Mouse (Mus musculus): ENCODE results near the gene Mrpl43. TPM values are rescaled to one million over a fixed set of nuclear protein-coding genes. Genes with fewer than 3 reads are reported as not detected.
A peak's percentile ranks its signal among the peaks of the same experiment; 100 is the strongest.

Mrpl43 gene
- total RNA-seq, 2 experiments from 2014 or later: 8.4 to 19.3 TPM

DNA sequence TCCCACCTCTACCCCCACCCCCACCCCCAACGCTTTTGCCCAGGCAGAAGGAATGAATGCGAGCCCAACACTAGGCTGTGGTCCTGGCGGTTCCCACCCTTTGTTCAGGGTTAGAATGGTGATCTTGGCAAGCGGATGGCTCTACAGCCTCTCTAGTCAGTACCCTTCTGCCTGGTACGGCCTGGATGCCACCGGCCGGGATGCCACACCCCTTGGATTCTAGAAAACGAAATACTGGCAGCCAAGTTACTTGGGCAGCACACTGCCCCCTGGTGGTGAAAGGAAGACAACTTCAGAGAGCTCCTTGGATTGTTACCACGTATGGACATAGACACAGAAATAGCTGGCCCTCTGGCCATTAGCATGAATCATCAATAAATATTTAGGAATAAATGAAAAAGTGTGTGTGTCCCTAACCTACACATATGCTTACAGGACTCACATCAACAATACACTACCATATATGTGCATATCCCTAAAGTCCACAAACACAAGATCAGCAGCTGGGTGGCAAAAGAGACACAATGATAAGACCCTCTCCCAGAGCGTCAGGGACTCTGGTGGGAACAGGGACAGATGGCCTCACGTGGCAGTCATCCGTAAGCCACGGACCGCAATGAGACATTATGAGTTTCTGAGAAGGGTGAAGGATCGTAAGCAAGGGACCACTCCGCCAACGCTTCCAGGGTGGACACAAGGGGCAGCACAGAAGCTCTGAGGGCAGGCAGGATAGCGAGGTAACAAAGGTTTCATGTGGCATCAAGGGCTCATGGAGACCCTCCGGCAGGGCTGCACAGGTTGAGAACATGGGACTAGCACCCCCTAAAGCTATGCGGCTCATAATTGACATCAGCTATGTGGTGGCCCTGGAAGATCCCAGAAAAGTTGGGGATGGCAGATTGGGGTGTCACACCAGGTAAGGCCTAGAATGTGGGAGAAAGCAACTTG is 24.8 kb upstream of the Mrpl43 start:
- ATAC-seq (replicated peaks; ENCODE audit: low FRiP score, poor library complexity, severe bottlenecking): peak; percentile 64

DNA sequence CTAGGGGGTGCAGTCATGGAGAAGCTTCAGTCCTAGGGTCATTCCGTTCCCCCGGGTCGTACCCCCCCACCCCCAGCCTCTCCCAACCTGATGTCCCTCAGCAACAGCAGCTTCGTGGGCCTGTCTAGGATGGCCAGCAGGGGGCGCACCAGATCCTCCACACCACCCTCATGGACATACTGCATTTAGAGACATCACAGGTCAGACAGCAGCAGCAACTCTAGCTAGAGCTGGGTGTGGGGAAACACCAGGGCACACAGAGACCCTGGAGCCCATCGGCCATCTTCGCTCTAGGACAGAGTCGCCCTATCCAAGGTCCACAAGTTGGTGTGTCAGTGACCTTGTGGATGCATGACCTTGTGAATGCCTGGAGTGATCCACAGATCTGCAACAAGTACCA is 23.9 kb upstream of the Mrpl43 start:
- 0 out of 2 replicates have a peak, but pooled peaks have one; percentile 43 for ATAC-seq (replicated peaks; ENCODE audit: low FRiP score, poor library complexity, severe bottlenecking)

DNA sequence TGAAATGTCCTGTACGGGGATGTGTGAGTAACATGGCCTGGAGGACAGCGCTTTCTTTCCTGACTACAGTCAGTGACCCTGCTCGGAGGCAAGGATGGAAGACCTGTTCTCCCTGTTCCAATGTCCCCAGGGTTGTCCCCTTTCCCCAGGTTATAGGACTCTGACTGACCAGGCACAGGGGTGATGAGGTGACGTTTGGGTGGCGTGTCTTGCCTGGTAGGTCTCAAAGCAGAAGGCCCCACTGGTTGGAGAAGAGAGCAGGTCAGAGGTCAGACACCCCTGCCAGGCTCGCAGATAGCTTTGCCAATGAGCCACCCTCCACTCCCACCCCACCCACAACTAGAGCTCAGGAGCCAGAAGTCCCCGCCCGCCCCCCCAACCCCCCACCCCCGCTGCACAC is 23.3 kb upstream of the Mrpl43 start:
- no peak for ATAC-seq (replicated peaks; ENCODE audit: low FRiP score, poor library complexity, severe bottlenecking)

DNA sequence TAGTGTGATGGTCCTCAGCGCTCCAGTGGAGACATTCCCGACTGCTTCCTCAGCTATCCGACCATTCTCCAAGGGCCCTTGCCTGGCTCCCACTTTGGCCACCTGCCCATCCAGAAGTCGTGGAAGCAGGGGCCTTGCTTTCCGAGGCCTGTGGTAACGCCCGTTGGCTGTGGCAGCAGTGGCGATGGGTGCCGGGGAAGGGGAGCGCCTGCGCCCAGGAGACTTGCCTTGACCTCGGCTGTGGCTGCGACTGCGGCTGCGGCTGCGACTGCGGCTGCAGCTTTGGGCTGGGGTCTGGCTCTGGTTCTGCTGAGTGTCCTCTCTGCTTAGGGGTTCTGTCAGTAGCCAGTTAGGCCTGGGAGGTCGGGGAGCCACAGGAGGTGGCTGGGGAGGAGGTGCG is 22.5 kb upstream of the Mrpl43 start:
- no peak for ATAC-seq (replicated peaks; ENCODE audit: low FRiP score, poor library complexity, severe bottlenecking)

DNA sequence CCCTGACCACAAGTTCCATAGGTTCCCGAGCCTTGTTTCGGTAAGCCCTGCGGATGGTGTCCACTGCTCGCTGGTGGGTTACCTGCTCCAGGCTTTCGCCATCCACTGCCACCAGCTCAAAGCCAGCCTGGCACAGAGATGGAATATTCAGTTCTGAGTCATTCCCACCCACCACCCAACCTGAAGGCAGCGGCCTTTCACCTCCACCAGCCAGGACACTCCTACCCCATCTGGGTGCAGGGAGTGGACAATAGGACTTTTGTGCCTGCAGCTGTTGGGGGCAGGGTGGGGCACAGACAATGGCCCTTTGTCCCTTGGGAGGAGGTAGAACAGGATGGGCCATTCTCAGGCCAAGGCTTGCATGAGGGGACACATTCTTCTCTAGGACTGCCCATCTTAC is 21.6 kb upstream of the Mrpl43 start:
- no peak for ATAC-seq (replicated peaks; ENCODE audit: low FRiP score, poor library complexity, severe bottlenecking)

DNA sequence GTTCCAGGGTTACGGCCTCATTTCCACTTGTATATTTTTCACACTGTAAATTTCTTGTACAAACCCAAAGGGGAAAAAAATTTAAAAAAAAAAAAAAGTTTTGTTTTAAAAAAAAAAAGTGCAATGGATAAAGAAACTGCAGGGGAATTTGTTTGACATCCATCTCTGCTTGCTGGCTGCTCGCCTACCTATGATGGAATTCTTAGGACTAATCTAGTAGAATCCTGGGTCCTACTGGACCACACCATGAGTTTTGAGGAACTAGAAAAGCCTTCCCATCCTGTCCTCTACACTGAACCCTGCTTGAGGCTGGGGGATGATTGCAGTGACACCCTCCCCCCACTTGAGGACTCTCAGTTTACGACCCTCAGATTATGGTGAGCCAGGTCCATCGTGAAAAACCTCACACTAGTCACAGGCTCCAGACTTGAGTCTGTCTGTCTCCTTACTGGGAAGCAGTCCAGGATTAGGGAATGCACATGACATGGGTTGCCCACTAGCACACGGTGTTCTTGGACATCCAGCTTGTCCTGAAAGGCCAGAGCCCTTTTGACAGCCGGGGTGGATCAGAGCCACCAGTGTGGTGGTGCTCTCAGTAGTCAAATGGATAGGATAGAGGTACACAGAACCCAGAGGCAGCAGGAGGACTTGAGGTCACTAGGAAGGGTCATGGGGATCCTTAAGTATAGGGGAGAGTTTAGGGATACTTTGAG is 20.9 kb upstream of the Mrpl43 start:
- no peak for ATAC-seq (replicated peaks; ENCODE audit: low FRiP score, poor library complexity, severe bottlenecking)

DNA sequence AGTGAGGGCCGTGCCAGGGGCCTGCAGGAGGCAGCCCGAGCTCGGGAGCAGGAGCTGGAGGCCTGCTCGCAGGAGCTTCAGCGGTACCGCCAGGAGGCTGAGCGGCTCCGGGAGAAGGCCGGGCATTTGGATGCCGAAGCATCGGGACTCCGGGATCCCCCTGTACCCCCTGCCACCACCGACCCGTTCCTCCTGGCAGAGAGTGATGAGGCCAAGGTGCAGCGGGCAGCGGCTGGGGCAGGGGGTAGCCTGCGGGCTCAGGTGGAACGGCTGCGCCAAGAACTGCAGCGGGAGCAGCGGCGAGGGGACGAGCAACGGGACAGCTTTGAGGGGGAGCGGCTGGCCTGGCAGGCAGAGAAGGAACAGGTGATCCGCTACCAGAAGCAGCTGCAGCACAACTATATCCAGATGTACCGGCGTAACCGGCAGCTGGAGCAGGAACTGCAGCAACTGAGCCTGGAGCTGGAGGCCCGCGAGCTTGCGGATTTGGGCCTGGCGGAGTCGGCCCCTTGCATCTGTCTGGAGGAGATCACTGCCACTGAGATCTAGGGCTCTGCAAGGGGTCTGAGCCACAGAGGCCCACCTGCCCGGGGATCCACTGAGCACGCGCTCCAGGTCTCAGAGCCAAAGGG is 19.8 kb upstream of the Mrpl43 start:
- no peak for ATAC-seq (replicated peaks; ENCODE audit: low FRiP score, poor library complexity, severe bottlenecking)

DNA sequence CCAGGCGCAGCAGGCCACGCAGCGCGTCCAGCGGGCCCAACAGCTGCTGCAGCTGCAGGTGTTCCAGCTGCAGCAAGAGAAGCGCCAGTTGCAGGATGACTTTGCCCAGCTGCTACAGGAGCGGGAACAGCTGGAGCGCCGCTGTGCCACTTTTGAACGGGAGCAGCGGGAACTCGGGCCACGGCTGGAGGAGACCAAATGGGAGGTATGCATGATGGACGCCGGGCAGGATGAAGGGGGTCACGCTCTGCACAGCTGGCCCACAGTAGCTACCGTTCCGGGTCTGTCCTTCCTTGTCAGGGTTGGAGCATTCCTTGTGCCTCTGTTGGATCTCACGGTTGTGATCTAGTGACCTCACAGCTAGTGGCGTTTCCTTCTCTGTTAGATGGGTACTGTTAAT is 18.5 kb upstream of the Mrpl43 start:
- ATAC-seq (replicated peaks; ENCODE audit: low FRiP score, poor library complexity, severe bottlenecking): no peak

DNA sequence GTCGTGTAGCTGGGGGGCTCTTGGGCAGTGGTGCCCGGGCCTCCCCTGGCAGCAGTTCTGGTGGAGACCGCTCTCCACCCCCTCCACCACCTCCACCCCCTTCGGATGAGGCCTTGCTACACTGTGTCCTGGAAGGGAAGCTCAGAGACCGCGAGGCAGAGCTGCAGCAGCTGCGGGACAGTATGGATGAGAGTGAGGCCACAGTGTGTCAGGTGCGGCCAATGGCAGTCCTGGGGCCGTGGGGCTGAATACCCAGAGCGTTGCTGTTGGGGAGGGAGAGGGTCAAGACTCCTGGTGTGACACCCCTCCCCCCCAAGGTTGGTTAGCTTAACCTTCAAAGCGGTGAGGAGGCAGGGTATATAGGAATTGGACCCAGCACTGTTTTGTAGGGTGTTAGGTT is 17.8 kb upstream of the Mrpl43 start:
- ATAC-seq (replicated peaks; ENCODE audit: low FRiP score, poor library complexity, severe bottlenecking): no peak

DNA sequence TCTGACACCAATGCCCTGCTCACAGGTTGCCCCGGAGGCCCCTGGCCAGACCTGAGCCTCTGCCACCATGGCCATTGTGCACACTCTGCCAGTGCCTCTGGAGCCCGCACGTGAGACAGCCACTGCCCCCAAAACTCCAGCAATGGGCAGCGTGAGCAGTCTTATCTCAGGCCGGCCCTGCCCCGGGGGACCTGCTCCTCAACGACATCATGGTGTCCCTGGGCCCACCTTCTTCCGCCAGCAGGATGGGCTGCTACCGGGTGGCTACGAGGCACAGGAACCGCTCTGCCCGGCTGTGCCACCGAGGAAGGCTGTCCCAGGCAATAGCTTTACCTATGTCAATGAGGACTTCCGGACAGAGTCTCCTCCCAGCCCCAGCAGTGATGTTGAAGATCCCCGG is 15.1 kb upstream of the Mrpl43 start:
- no peak for ATAC-seq (replicated peaks; ENCODE audit: low FRiP score, poor library complexity, severe bottlenecking)

DNA sequence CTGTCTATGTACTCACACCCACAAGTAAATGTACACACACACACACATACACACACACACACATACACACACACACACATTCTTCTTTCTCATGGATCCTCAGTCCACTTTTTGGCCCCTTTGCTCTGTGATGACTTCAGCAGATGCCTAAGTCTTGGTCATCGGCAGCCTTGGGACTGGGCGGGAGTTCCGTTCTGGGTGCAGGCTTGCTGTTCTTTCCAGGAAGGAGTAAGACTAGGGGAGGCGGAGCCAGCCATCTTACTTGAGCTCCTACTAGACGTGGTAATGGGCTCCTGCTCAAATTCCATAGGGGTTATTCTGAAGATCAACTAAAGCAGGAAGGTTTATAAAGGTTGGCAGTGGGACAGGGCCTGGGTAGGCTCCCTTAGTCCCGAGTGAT is 14.1 kb upstream of the Mrpl43 start:
- no peak for ATAC-seq (replicated peaks; ENCODE audit: low FRiP score, poor library complexity, severe bottlenecking)

DNA sequence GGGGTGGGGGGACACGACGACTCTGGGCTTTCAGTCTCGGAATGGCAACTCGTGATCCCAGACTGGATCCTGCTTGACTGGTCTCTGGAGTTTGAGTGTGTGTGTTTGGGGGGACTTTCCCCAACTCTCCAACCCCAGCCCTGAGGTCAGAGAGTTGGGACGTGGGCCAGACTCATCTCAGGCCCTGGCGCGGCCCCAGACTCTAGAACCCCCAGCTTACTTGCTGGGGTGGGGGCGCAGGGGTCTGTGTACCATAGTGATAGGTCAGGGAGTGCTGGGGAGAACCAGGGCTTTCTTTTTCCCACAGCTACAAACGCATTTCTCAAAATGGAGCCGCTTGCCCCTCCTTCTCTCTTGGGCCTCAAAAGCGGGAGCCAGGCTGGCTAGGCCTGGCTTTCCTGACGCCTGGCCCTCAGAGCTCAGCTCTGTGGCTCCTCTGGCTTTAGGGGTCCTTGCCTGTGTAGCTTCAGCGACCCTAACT is 12.1 kb upstream of the Mrpl43 start:
- ATAC-seq (replicated peaks; ENCODE audit: low FRiP score, poor library complexity, severe bottlenecking): no peak

DNA sequence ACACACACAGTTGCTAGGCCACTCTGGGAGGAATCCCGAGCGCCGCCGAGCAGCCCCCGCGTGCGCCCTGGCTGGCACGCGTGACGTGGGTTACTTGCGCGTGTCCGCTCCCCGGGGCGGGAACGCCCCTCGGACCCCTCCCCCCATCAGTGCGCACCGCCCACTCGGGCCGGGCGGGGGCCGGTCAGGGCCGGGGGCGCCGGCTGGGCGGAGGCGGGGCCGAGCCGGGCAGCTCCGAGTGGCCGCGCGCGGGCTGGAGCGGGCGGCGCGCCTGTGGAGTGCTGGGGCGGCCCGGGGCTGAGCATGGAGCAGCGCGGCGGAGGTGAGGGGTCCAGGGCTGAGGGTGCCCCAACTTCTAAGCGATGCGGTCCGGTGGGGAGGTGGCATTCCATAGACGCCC is 11.7 kb upstream of the Mrpl43 start:
- no peak for ATAC-seq (replicated peaks; ENCODE audit: low FRiP score, poor library complexity, severe bottlenecking)

DNA sequence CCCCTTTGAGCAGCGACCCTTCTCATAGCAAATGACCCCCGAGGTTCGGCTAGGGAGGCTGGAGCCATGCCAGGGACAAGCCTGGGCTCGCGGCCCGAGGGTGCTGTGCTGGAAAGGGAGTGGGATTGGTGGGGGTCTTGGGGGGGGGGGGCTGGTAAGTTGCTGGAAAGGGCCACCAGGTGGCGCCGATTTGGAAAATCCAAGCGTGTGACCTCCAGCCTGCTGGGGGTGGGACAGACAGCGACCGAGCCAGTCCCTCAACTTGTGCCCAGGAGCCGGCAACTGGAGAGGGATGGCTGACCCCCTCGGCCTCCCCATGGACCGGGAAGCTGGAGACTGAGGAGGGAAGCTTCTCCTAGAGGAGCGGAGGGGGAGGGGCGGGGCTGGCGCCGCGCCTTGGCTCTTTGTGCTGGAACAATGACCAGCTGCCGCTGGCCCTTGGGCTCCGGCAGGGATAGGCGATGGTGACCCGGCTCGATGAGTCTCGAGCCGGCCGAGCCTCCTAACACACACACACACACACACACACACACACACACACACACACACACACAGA is 11.1 kb upstream of the Mrpl43 start:
- no peak for ATAC-seq (replicated peaks; ENCODE audit: low FRiP score, poor library complexity, severe bottlenecking)

DNA sequence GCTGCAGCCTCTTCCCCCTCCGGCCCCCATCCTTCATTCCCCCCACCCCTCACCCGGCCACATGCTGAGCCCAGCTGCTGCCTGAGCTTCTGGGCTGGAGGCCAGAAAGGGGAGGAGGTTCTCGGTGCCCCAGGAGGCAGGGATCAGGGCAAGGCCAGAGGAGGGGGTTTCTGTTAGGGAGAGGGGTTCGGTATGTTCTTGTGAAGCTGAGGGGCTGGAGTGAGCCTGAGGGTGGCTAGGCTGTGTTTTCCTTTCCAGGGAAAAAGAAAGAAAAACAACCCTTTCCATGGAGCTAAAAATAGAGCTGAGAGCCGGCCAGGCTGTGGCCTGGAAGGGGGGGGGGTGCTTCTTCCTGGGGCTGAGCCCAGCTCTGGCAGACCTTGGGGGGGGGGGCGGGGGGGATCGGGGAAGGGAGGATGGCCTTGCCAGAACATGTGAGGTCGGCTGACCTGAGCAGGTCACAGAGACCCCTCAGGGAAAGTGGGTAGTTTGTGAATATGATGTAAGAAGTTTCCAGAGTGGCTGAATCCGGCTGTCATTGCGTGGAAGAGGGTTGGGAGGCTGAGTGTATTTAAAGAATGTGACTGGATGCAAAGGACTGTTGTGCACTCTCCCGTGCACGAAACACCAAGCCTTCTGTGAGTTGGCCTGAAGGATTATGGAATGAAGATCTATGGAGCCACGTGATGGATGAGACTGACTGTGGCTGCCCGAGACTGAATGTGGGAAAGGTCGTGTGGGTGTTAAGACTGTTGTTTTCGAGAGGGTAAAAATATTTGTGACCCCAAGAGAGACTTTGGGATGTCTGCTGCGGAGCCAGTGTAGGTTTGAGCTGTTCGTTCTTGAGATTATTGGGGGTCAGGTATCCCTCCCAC is 10.3 kb upstream of the Mrpl43 start:
- ATAC-seq (replicated peaks; ENCODE audit: low FRiP score, poor library complexity, severe bottlenecking): no peak

DNA sequence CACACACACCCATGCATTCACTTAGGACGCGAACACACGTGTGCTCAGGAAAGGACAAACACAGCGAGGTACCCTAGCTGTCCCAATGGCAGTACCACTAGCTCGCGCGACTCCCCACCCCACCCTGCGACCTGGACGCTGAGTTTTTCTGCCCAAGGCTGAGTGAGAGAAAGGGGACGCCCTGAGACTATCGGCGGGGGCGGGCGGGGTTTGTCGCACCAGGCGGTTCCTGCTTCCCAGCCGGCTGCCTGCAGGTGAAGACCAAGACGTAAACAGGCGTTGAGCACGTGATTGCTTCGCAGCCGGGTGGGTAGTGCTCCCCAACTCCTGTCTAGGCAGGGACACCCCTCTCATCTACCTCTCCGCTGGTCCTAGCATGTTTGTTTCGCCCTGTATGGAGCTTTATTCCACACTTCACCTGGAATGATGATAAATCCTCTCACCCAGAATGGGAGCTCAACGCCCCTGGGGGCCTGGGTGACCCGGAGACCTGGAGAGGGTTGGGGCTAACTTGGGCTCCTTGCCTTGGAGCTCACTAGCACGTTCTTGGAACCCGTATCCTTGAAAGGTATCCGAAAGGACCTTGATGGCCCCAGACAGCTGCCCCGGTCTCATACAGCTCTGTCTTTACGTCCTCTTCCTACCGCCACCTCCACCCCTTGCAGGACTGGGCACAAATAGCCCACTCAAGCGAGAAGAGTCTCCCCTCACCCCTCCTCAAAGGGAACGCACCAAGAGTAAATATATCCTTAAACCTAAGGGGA is 9.5 kb upstream of the Mrpl43 start:
- peak; percentile 70 for ATAC-seq (replicated peaks; ENCODE audit: low FRiP score, poor library complexity, severe bottlenecking)

DNA sequence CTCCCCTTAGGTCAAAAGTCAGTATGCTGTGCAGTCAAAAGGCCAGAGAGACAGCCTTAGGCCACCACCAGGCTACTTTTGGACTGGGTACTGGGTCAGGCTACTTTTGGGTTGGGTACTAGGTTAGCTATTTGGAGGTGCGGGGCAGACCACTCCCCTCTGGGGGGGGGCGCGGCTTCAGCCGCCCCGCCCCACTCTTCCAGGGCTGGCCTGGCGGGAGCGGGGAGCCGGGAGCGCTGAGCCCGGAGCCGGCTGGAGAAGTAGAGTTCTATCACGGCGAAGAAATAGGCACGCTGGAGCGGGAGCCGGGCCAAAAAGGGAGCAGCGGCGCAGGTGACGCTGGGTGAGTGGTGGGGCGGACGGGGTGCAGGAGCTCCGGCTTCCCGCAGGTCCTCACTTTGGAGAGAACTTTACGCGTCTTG is 8.8 kb upstream of the Mrpl43 start:
- ATAC-seq (replicated peaks; ENCODE audit: low FRiP score, poor library complexity, severe bottlenecking): peak; percentile 23; the same call in 1 of the 2 replicates

DNA sequence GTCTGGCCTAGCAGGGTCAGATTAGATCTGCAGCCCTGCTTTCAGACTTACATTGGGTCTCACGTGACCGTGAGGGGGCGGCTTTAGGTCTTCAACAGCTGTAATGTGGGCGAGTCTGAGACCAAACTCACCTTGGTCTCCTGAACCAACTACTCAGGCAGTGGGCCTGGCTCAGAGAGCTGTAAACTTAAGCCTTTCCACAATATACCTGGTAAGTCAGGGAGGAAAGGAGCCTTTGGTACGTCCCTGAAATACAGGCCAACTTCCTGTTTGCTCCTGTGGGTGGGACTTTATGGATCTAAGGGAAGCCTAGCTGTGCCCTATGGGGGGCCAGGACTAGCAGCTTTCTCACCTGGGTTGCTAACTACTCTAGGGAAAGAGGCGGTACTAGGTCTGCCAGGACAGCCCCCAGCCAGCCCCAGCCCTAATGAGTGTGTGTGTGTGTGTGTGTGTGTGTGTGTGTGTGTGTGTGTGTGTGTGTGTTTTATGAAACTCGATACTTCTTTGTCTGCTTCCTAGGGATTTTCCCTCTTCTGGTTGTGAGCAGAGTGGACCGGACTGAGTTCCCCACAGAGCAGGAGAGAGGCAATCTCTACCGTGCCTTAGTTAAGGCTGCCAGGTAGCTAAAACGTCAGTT is 8.2 kb upstream of the Mrpl43 start, which contains the start of gene Lzts2:
TSS of gene Lzts2 (plus strand) at position 80 of the 637 bp plus-strand sequence.
- ATAC-seq (replicated peaks; ENCODE audit: low FRiP score, poor library complexity, severe bottlenecking): no peak

All from erythroid progenitor cell, adult 5-6 weeks (primary cell).